Mouse (Mus musculus) cortical plate, adult 2 months (tissue): ENCODE results near the gene Traf4. TPM values are rescaled to one million over a fixed set of nuclear protein-coding genes. Genes with fewer than 3 reads are reported as not detected.

Experiments used
- H3K27ac ChIP-seq: fragments of 200-500 bp; 2 replicates; pipeline ENCODE4 v1.5.1; 2012; ENCODE audit warnings: low read length, control low read depth, inconsistent platforms; ENCODE audit not compliant: insufficient read depth
- H3K4me1 ChIP-seq: fragments of 200-500 bp; 2 replicates; pipeline ENCODE4 v1.6.1; 2011; ENCODE audit warnings: low read length; ENCODE audit not compliant: control insufficient read depth, insufficient read depth
- H3K4me3 ChIP-seq: fragments of 200-500 bp; 2 replicates; pipeline ENCODE4 v1.5.1; 2011; ENCODE audit warnings: mild to moderate bottlenecking, low read length, control low read depth; ENCODE audit not compliant: insufficient read depth
- CTCF ChIP-seq: fragments of 200-500 bp; IDR thresholded peaks from 2 replicates; pipeline ENCODE4 v1.5.1; 2011; ENCODE audit warnings: mild to moderate bottlenecking, control low read depth, low read length; ENCODE audit not compliant: insufficient read depth; ENCODE audit errors: extremely low read depth
- POLR2A ChIP-seq: fragments of 200-500 bp; IDR thresholded peaks from 2 replicates; pipeline ENCODE4 v1.6.1; 2011; ENCODE audit warnings: mild to moderate bottlenecking, low read length, control low read depth; ENCODE audit not compliant: insufficient read depth; ENCODE audit errors: extremely low read depth
- polyA plus RNA-seq: library from polyadenylated mRNA; depleted of rRNA; stranded (reverse); fragments of >200 nt; gene quantifications from 2 replicates; pipeline ENCODE4 v1.2.3, GENCODE M21; 2012

Gene Traf4
- polyA plus RNA-seq, 1 experiment: 19.6 TPM

DNA sequence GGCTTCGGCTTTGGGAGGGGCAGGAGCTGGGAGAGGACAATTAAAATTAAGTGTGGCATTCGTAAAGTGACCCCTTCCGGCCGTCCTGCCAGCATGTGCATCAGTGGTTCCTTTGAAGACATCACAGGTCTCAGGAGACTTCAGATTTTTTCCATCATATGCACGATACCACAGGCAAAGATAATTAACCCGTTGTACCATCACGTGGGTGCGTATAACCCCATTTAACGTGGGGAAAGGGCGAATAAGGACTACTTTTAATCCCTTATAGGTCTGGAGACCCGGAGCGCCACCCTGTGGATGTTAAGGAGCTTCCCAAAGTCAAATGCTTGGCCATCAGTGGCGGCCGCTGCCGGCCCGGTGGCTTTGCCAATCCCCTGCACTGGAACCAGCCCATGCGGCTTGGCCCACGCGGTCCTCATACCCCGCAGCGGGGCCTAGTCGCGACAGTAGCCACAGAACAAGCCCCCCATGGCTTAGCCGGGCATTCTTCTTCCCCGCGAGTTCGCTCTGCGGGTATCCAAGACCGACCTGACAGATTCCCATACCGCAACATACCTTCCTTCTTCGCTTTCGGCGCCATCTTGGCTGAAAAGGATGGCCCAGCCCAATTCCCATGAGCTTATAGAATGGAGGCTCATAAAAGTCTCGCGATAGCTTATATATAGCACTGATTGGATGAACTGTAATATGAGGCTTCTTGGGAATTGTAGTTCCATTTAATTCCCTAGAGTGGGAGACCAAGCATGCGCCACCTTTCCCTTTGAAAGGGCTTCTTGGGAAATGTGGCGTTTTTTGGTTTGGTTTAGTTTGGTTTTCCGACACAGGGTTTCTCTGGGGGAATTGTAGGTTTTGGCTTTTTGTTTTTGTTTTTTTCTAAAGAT lies 17.8 kb upstream of the Traf4 start, which contains the start of gene Rpl23a:
Gene Rpl23a (minus strand): TSS at position 624 of the 884 bp plus-strand sequence.
- H3K4me1 ChIP-seq: no peaks in the 10 kb centered on the region
- peak within 1 kb of the TSS; percentile 57 for H3K27ac ChIP-seq
- TF ChIP-seq POLR2A: peak; percentile 99
- 0 out of 2 replicates have a peak, but pooled peaks have one; percentile 8 for TF ChIP-seq CTCF
- peak within 1 kb of the TSS; percentile 55 for H3K4me3 ChIP-seq

DNA sequence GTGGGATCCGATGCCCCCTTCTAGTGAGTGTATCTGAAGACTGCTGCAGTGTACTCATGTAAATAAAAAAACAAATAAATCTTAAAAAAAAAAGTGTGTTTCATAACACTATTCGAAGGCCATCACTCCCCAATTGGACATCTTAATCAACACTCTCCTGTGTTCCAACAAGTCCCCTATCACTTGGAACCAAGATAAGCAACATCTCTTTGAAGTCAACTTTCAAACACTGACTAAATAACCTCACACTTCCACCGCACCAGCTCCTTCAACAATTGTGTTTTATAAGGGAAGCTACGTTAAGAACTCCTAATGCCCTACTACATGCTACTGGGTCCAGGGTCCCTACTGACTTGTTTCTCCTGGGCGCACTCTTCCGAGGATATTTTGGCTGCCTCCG lies 17.1 kb upstream of the Traf4 start:
- TF ChIP-seq CTCF (no peak), POLR2A (no peak)
- Histone ChIP-seq H3K4me1 (0 out of 2 replicates have a peak, but pooled peaks cover 2% of the 10 kb centered on the region), H3K4me3 (peak overlapping the region; percentile 55), H3K27ac (no peak overlapping the region)

DNA sequence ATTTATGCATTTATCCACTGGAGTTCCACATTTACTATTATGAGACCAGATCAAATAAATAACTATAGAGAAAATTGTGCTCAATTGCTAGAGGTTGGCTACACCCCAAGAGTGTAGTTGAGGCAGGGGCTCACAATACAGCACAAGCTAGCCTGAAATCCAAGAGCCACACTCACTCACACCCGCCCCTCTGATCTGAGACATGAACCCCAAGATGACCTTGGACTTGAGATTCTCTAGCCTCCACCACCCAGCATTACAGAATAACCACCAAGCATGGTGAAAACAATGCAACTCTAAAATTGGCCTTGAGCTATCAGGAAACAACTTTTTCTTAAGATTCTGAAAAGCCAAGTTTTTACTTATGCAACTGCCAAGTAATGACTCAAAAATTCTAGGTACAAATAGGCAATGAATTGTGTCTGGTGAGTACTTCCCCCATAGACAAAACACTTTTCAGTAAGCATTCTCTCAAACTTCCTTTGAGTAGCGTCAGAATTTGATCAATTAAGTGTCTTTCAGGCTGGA lies 16.5 kb upstream of the Traf4 start:
- H3K4me3 ChIP-seq: peak overlapping the region; percentile 55; the same call in 1 of the 2 replicates
- no peak for TF ChIP-seq POLR2A
- TF ChIP-seq CTCF: no peak
- H3K4me1 ChIP-seq: 0 out of 2 replicates have a peak, but pooled peaks cover 2% of the 10 kb centered on the region
- H3K27ac ChIP-seq: no peak overlapping the region

DNA sequence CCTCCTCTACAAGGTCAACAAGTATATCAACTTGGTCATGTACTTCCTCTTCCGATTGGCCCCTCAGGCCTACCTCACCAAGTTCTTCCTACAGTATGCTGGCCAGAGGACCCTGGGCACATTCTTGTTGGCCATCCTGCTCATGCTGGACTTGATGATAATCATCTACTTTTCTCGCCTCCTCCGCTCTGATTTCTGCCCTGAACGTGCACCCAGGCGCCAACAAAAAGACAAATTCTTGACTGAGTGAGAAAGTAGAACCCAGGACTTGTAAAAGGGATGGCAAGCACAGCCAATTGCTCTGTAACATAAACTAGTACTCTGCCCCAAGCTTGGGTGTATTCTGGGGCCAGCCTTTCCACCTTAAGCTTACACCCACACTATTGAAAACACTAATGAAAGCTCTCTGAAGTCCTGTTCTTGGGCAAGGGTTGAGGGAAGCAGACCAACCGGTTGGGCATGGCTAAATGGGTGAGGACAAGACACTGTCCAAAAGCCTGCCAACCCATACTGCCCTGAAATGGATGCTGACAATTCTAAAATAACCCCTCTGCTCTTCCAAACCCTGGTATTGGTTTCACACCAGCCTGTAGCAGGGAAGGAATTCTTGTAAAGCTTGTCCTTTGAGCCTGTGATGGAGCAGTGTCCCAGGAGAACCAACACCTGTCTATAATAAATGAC lies 14.8 kb upstream of the Traf4 start:
- H3K4me1 ChIP-seq: 0 out of 2 replicates have a peak, but pooled peaks cover 2% of the 10 kb centered on the region
- H3K27ac ChIP-seq: no peak overlapping the region
- TF ChIP-seq CTCF (no peak), POLR2A (no peak)
- H3K4me3 ChIP-seq: no peak overlapping the region

DNA sequence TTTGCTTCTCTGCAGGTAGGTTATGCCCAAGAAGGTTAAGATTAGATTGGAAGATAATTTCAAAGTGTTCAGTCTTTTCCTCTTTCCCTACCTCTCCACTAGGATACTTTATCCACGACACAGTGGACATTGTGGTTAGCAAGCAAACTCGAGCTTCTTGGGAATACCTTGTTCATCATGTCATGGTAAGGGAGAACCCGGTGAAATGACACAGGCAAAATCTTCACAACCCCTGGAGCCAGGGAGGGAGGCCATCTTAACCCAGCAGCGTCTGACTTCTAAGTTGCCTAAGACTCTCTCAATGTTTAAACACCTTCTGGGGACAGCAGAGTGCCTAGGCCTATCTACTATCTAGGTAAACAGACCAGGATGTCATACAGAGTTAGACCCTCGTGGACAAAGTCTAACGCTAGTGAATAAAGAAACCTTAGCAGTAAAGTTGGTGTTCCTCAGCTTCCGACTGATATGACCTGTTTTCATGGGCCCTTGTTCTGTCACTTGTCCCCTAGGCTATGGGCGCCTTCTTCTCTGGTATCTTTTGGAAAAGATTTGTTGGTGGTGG lies 14.1 kb upstream of the Traf4 start:
- Histone ChIP-seq H3K4me3 (peak overlapping the region; percentile 26; the same call in 1 of the 2 replicates), H3K27ac (no peak overlapping the region), H3K4me1 (0 out of 2 replicates have a peak, but pooled peaks cover 2% of the 10 kb centered on the region)
- no peak for TF ChIP-seq POLR2A
- no peak for TF ChIP-seq CTCF

DNA sequence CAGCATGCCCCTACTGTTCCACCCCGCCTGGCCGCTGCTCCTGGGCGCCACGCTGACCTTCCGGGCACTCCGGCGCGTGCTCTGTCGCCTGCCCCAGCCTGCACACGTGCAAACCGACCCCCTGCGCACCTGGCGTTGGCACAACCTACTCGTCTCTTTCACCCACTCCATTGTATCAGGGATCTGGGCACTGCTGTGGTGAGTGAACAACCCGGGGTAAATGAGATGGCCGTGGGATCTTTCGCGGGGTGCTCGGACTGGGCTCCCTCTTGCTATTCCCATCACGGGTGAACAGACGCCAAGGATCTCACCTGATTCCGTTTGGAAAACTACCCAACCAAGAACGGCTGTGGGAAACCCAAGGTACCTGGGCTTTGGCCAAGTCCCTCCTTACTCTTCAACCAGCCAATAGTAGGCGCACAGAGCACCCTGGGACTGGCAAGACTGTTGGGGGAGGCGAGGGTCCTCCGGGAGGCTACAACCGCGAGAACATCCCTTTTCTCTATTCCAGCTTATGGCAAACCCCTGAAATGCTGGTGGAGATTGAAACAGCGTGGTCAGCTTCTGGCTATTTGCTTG lies 13.6 kb upstream of the Traf4 start:
- peak overlapping the region; percentile 26 for H3K4me3 ChIP-seq
- peak overlapping the region; percentile 66 for H3K27ac ChIP-seq
- TF ChIP-seq POLR2A (0 out of 2 replicates have a peak, but pooled peaks have one; percentile 19), CTCF (no peak)
- 0 out of 2 replicates have a peak, but pooled peaks cover 2% of the 10 kb centered on the region for H3K4me1 ChIP-seq

DNA sequence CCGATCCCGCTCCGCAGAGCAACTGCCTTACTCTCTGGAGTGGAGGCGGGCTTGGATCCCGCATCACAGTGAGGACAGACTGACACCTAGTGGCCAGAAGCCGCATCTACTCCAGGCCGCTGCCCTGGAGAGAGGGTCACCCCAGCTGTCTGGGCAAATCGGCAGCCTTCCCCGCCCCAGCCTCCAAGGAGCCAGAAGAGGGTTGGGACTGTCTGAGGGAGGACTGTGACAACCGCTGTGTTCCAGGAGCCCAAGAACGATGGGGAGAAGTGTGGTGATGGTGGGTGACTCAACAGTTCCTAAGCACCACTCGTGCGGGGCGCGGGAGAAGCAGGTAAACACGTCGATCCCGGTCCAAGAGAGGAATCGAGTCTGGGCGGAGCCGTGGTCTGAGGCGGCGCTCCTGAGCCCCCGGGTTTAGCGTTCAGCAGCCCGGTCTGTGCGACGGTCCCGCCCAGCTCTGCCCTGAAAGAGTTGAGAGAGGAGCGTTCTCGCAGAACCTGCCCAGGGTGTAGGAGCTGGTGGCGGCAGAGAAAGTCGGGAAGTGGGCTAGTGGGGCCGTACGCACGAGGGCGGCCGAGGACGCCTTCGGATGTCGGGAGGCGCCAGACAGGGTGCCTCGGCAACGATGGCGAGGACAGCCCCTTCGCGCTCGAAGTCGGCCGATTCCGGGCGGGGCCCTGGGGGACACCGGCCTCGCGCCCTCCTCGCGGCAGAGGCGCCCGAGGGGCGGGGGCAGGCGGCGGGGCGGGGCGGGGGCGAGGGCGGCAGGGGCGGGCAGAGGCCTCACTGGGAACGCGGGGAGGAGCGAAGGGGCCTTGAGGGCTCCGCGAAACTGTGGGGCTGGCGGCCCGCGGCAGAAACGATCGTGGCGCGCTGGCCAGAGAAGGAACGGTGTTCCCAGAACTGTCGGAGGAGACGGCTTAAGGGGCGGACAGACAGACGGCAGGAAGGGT lies 12.8 kb upstream of the Traf4 start:
- H3K4me1 ChIP-seq: 0 out of 2 replicates have a peak, but pooled peaks cover 2% of the 10 kb centered on the region
- TF ChIP-seq POLR2A (peak; percentile 39; the same call in 1 of the 2 replicates), CTCF (peak; percentile 91)
- H3K27ac ChIP-seq: peak overlapping the region; percentile 66
- peak overlapping the region; percentile 26 for H3K4me3 ChIP-seq

DNA sequence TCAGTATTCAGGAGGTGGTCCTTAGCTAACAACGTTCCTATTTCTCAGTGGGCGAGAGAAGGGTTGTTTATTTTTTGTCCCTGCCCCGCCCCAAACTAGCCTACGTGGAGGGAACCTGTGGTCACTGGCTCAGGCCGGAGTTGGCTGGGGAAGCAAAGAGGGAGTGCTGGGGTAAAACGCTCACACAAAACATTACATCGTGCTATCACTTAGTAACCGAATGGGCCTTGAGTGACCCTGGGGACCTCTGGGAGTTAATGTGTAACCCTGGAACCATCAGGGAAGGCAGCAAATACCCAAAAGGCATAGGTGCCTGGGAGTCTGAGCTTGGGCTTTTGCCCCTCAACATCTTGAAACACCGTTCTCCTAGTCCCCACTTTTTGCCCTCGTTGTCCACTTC lies 12.0 kb upstream of the Traf4 start:
- Histone ChIP-seq H3K27ac (no peak overlapping the region), H3K4me1 (0 out of 2 replicates have a peak, but pooled peaks cover 2% of the 10 kb centered on the region), H3K4me3 (peak overlapping the region; percentile 26; the same call in 1 of the 2 replicates)
- TF ChIP-seq CTCF (no peak), POLR2A (no peak)
